Mouse (Mus musculus) small intestine, adult 2 months (tissue): Measurements from ENCODE around the gene Mcl1. TPM values are rescaled to one million over a fixed set of nuclear protein-coding genes. Genes with fewer than 3 reads are reported as not detected.
"Not testable (repeated sequence)": the region's sequence is repeated elsewhere in the genome, so short reads cannot be mapped to it uniquely, and the experiment has no call there.

Source experiments
- H3K27ac ChIP-seq: fragments of 200-500 bp; 2 replicates; pipeline ENCODE4 v1.5.1; 2012; ENCODE audit warnings: low read depth, low read length, control low read depth, inconsistent platforms; ENCODE audit not compliant: insufficient read depth
- H3K27me3 ChIP-seq: fragments of 200-500 bp; 2 replicates; pipeline ENCODE4 v1.6.1; 2012; ENCODE audit warnings: mild to moderate bottlenecking, moderate library complexity, low read length, inconsistent platforms; ENCODE audit not compliant: control insufficient read depth, insufficient read depth
- H3K36me3 ChIP-seq: fragments of 200-500 bp; 2 replicates; pipeline ENCODE4 v1.6.1; 2012; ENCODE audit warnings: mild to moderate bottlenecking, low read length, control low read depth, inconsistent platforms; ENCODE audit not compliant: control insufficient read depth, insufficient read depth
- H3K4me1 ChIP-seq: fragments of 200-500 bp; 2 replicates; pipeline ENCODE4 v1.6.1; 2012; ENCODE audit warnings: low read length, inconsistent platforms, mixed read lengths; ENCODE audit not compliant: control insufficient read depth, insufficient read depth, insufficient read length
- H3K4me3 ChIP-seq: fragments of 200-500 bp; 2 replicates; pipeline ENCODE4 v1.5.1; 2012; ENCODE audit warnings: low read depth, mild to moderate bottlenecking, control low read depth, inconsistent platforms, low read length, moderate library complexity
- CTCF ChIP-seq: fragments of 200-500 bp; IDR thresholded peaks from 2 replicates; pipeline ENCODE4 v1.5.1; 2012; ENCODE audit warnings: low read depth, mild to moderate bottlenecking, control low read depth, inconsistent platforms, low read length, moderate library complexity, mixed read lengths; ENCODE audit not compliant: insufficient replicate concordance, insufficient read length; ENCODE audit errors: extremely low read depth
- POLR2A ChIP-seq: fragments of 200-500 bp; IDR thresholded peaks from 2 replicates; pipeline ENCODE4 v1.6.1; 2012; ENCODE audit warnings: low read depth, mild to moderate bottlenecking, control low read depth, inconsistent platforms, low read length, moderate library complexity
- WGBS: fragments of 180-500 bp; shearing (Covaris S2); methylation state at CpG from one replicate; pipeline ENCODE4 v1.1.7; 2018; 5-methylcytosine and 5-hydroxymethylcytosine counted together
- polyA plus RNA-seq: library from polyadenylated mRNA; depleted of rRNA; stranded (reverse); fragments of >200 nt; gene quantifications from 2 replicates; pipeline ENCODE4 v1.2.3, GENCODE M21; 2012; rRNA removed

The Mcl1 gene
- polyA plus RNA-seq, result 119 and 327 TPM in 2 replicates

DNA sequence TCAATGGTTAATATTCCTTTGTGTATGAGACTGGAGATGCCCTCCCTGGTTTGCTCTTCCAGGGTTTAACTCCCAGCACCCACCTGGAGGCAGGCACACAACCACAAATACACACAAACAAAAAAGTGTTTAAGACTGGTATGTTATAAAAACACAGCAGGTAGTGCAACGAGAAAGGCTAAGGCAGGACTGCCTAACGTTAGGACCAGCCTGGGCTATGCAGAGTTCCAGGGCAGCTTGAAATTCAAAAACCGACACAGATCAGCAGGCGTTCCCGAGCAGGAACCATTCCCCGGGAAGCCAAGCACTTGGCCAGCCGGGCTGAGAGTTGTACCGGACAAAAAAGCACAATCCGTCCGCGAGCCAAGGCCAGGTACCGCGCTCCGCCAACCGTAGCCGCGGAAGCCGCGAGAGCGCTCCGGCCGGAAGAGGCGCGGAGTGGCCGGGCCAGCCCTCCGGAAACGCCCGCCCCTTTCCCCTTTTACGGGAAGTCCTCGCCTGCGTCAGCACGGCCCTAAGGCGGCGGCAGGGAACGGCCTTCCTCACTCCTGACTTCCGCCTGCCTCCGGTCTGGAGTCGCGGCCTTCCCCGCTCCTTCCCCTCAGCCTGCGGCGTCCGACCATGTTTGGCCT is at the start of gene Mcl1:
TSS of gene Mcl1 (plus strand) at position 553 of the 632 bp plus-strand sequence.
- peak; percentile 100 for TF ChIP-seq POLR2A
- TF ChIP-seq CTCF, result no peak
- 1% methylated on average over 43 of the region's 43 CpGs for WGBS
- peak within 1 kb of the TSS; percentile 99 for H3K27ac ChIP-seq

GRCm38 (mm10) chr3:95609195-95609594 is 49.4 kb upstream of the Mcl1 start:
- H3K27ac ChIP-seq, result no peak overlapping the region
- peaks cover 32% of the 10 kb centered on the region for H3K36me3 ChIP-seq
- TF ChIP-seq POLR2A (no peak), CTCF (no peak)
- peaks cover 3% of the 10 kb centered on the region; the same call in 1 of the 2 replicates for H3K4me1 ChIP-seq
- H3K4me3 ChIP-seq, result no peak overlapping the region
- no peaks in the 10 kb centered on the region for H3K27me3 ChIP-seq
- WGBS, result 64% methylated on average over 3 of the region's 3 CpGs

More for the DNA sequence above, at the start of gene Mcl1:
- H3K4me3 ChIP-seq, result peak within 1 kb of the TSS; percentile 77
- H3K27me3 ChIP-seq, result no peaks in the 10 kb centered on the region
- H3K36me3 ChIP-seq, result peaks cover 30% of the 10 kb centered on the region
- H3K4me1 ChIP-seq, result peaks cover 11% of the 10 kb centered on the region; the same call in 1 of the 2 replicates

DNA sequence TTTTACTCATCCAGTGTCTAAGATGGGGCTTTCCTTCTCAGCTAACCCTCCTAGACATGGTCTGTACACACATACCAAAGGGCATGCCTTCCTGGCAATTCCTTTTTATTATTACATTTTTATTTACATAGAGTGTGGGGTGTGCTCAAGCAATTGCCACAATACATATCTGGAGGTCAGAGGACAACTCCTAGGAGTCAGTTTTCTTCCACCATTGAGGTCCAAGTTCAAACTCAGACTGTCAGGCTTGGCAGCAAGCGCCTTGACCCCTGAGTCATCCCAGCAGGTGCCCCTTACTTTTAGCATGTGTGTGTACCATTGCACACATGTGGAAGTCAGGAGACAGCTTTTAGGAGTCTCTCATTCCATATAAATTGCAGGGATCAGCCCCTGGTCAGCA is 44.6 kb upstream of the Mcl1 start:
- H3K4me3 ChIP-seq, result no peak overlapping the region

GRCm38 (mm10) chr3:95618511-95618910 is 40.1 kb upstream of the Mcl1 start:
- TF ChIP-seq CTCF (no peak), POLR2A (no peak)
- H3K27me3 ChIP-seq, result no peaks in the 10 kb centered on the region
- WGBS, result 56% methylated on average over 1 of the region's 1 CpGs

More for the DNA sequence above, 44.6 kb upstream of the Mcl1 start:
- H3K36me3 ChIP-seq, result peaks cover 45% of the 10 kb centered on the region
- peak overlapping the region; percentile 96 for H3K27ac ChIP-seq
- H3K4me1 ChIP-seq, result peaks cover 4% of the 10 kb centered on the region; the same call in 1 of the 2 replicates
- TF ChIP-seq CTCF (no peak), POLR2A (no peak)
- 37% methylated on average over 1 of the region's 1 CpGs for WGBS
- H3K27me3 ChIP-seq, result no peaks in the 10 kb centered on the region

DNA sequence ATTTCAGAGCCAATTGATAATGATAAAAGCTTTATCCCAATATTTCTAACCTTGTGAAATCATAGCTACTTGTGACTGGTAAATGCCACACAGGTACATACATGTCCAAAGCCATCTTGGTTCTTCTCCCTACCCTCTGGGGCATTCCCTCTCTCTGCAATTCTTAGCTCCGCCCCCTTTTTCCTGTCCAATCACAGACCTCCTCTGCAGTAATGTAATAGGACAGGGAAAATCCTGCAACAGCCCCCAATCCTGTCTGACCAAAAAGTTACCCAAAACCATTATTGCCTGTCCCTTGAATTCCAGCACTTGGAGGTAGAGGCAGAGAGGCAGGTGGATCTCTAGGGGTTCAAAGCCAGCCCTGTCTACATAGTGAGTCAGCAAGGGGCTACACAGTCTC is 37.3 kb upstream of the Mcl1 start:
- no peaks in the 10 kb centered on the region for H3K27me3 ChIP-seq
- WGBS, result 88% methylated on average over 1 of the region's 1 CpGs
- peaks cover 31% of the 10 kb centered on the region for H3K36me3 ChIP-seq
- no peak for TF ChIP-seq POLR2A
- no peak for TF ChIP-seq CTCF
- peaks cover under 1% of the 10 kb centered on the region; the same call in 1 of the 2 replicates for H3K4me1 ChIP-seq
- H3K4me3 ChIP-seq, result no peak overlapping the region
- no peak overlapping the region for H3K27ac ChIP-seq

More at GRCm38 (mm10) chr3:95618511-95618910, 40.1 kb upstream of the Mcl1 start:
- no peak overlapping the region for H3K27ac ChIP-seq
- peaks cover 39% of the 10 kb centered on the region for H3K36me3 ChIP-seq
- H3K4me1 ChIP-seq, result peaks cover 4% of the 10 kb centered on the region; the same call in 1 of the 2 replicates
- H3K4me3 ChIP-seq, result no peak overlapping the region

DNA sequence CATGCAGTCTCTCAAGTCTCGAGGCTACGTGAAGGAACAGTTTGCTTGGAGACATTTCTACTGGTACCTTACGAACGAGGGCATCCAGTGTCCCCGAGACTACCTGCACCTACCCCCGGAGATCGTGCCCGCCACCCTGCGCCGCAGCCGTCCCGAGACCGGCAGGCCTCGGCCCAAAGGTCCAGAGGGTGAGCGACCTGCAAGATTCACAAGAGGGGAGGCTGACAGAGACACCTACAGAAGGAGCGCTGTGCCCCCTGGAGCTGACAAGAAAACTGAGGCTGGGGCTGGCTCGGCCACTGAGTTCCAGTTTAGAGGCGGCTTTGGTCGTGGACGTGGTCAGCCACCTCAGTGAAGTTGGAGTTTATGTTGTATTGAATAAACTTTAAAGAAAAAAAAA is 36.2 kb upstream of the Mcl1 start:
- H3K27ac ChIP-seq, H3K4me1 ChIP-seq, H3K27me3 ChIP-seq, H3K4me3 ChIP-seq: not testable (repeated sequence)
- peaks cover 29% of the 10 kb centered on the region for H3K36me3 ChIP-seq
- WGBS, result 94% methylated on average over 20 of the region's 20 CpGs

DNA sequence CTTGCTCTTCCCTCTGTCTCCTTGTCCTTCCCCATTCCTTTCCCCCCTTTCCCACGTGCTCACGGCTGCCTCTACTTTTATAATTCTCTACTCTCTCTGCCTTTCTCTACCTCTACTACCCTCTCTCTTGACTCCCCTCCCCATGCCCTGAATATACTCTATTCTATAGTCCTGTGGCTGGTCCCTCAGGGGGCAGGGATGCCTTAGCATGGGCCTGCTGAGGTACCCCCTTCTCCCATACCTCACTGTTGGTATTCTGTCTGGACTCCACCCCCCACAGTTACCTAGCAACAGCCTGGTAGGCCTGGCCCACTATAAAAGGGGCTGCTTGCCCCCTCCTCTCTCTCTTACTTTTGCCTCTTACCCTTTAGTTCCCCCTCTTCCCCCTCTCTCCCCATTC is 35.0 kb upstream of the Mcl1 start:
- WGBS, result 69% methylated on average over 2 of the region's 2 CpGs
- TF ChIP-seq CTCF, result no peak
- no peak for TF ChIP-seq POLR2A
- no peaks in the 10 kb centered on the region for H3K27me3 ChIP-seq

DNA sequence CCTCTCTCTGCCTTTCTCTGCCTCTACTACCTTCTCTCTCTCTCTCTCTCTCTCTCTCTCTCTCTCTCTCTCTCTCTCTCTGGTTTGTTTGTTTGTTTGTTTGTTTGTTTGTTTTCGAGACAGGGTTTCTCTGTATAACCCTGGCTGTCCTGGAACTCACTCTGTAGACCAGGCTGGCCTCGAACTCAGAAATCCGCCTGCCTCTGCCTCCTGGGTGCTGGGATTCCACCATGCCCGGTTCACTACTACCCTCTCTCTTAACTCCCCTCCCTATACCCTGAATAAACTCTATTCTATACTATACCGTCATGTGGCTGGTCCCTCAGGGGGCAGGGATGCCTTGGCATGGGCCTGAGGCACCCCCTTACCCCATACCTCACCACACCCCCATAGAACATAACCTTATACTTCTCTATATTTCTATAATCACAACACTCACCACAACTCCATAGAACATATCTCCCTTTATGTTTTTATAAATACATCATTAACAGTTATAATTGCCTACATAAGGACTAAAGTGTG is 34.5 kb upstream of the Mcl1 start:
- H3K36me3 ChIP-seq, result peaks cover 33% of the 10 kb centered on the region
- H3K4me3 ChIP-seq, H3K27me3 ChIP-seq, H3K4me1 ChIP-seq: not testable (repeated sequence)
- peak overlapping the region; percentile 62; the same call in 1 of the 2 replicates for H3K27ac ChIP-seq
- 70% methylated on average over 5 of the region's 5 CpGs for WGBS

More for the DNA sequence above, 35.0 kb upstream of the Mcl1 start:
- peaks cover 31% of the 10 kb centered on the region for H3K36me3 ChIP-seq
- H3K4me1 ChIP-seq, result peaks cover 5% of the 10 kb centered on the region; the same call in 1 of the 2 replicates
- no peak overlapping the region for H3K27ac ChIP-seq
- H3K4me3 ChIP-seq, result no peak overlapping the region
